Mouse (Mus musculus) ES-Bruce4 (cell line): ENCODE measurements around the gene Rhov.

ENCODE experiments used
- CTCF ChIP-seq: IDR thresholded peaks from one replicate; pipeline ENCODE4 v1.8.1; 2011; ENCODE audit warnings: low read depth, low read length
- POLR2A ChIP-seq: IDR thresholded peaks from one replicate; pipeline ENCODE4 v1.8.1; 2011; ENCODE audit warnings: low read length; ENCODE audit not compliant: insufficient read depth

- no peak for TF ChIP-seq POLR2A
- no peak for TF ChIP-seq CTCF
These were observed 16.3 kb upstream of the Rhov start for GRCm38 (mm10) chr2:119287372-119287771.
